Mouse (Mus musculus) NIH3T3 (cell line): ENCODE data around the gene Igsf10.
A peak's percentile ranks its signal among the peaks of the same experiment; 100 is the strongest.

Experiments used
- DNase-seq: peaks from one replicate; pipeline ENCODE4 v3.0.0-alpha.2; 2012; ENCODE audit warnings: low read depth

Gene Igsf10

GRCm38 (mm10) chr3:59290551-59290950 is 53.6 kb downstream of the Igsf10 start:
- DNase-seq, result peak; percentile 88

GRCm38 (mm10) chr3:59278620-59279019 is 65.6 kb downstream of the Igsf10 start:
- no peak for DNase-seq

GRCm38 (mm10) chr3:59278254-59278533 is 66.0 kb downstream of the Igsf10 start:
- no peak for DNase-seq

- DNase-seq, result no peak
Measured at GRCm38 (mm10) chr3:59277502-59278253, 66.5 kb downstream of the Igsf10 start.

- DNase-seq, result no peak
Measured at GRCm38 (mm10) chr3:59270811-59271210, 73.4 kb downstream of the Igsf10 start.
